Mouse (Mus musculus): ENCODE measurements around the gene Hmgb1. TPM values are rescaled to one million over a fixed set of nuclear protein-coding genes. Genes with fewer than 3 reads are reported as not detected.
A peak's percentile ranks its signal among the peaks of the same experiment; 100 is the strongest.

The Hmgb1 gene
- polyA plus RNA-seq (2012; rRNA removed) = 107 and 133 TPM in 2 replicates

GRCm38 (mm10) chr5:149184104-149184843 is at the start of gene Hmgb1, which contains the start of gene Uspl1:
Gene Hmgb1, minus strand, starts transcription at chr5:149184489.
Gene Uspl1, plus strand, starts transcription at chr5:149184350.
- peak within 1 kb of the TSS; percentile 98 for H3K27ac ChIP-seq (ENCODE audit: control insufficient read depth, insufficient read depth, low read length)
- peaks cover 3% of the 10 kb centered on the region for H3K4me1 ChIP-seq (replicated peaks; ENCODE audit: control insufficient read depth, insufficient read depth, low read length)
- under 1% methylated on average over 59 of the region's 59 CpGs for WGBS
- H3K27me3 ChIP-seq (ENCODE audit: control insufficient read depth, insufficient read depth, low read length) = no peaks in the 10 kb centered on the region
- peak within 1 kb of the TSS; percentile 89 for H3K4me3 ChIP-seq (ENCODE audit: control insufficient read depth, insufficient read depth, low read length)
- DNase-seq = peak; percentile 98
- peaks cover 6% of the 10 kb centered on the region for H3K36me3 ChIP-seq (ENCODE audit: control insufficient read depth, insufficient read depth, low read length)
- TF ChIP-seq CTCF (IDR thresholded peaks at IDR 0.05; ENCODE audit: borderline replicate concordance, control insufficient read depth, extremely low read depth, insufficient read depth, low read length, poor library complexity) (0 out of 2 replicates have a peak, but pooled peaks have one; percentile 43), POLR2A (IDR thresholded peaks at IDR 0.05; ENCODE audit: control insufficient read depth, extremely low read depth, insufficient read depth, low read length, poor library complexity) (peak; percentile 99)

GRCm38 (mm10) chr5:149229619-149230339 is 45.5 kb upstream of the Hmgb1 start:
- no peak for DNase-seq
- 94% methylated on average over 18 of the region's 18 CpGs for WGBS
- TF ChIP-seq POLR2A (IDR thresholded peaks at IDR 0.05; ENCODE audit: control insufficient read depth, extremely low read depth, insufficient read depth, low read length, poor library complexity) = no peak
- TF ChIP-seq CTCF (IDR thresholded peaks at IDR 0.05; ENCODE audit: borderline replicate concordance, control insufficient read depth, extremely low read depth, insufficient read depth, low read length, poor library complexity) = no peak
- Histone ChIP-seq H3K27ac (ENCODE audit: control insufficient read depth, insufficient read depth, low read length) (no peak overlapping the region), H3K36me3 (ENCODE audit: control insufficient read depth, insufficient read depth, low read length) (no peaks in the 10 kb centered on the region), H3K4me1 (replicated peaks; ENCODE audit: control insufficient read depth, insufficient read depth, low read length) (peaks cover 25% of the 10 kb centered on the region), H3K4me3 (ENCODE audit: control insufficient read depth, insufficient read depth, low read length) (peak overlapping the region; percentile 65; the same call in 1 of the 2 replicates), H3K27me3 (ENCODE audit: control insufficient read depth, insufficient read depth, low read length) (no peaks in the 10 kb centered on the region)

- Histone ChIP-seq H3K27me3 (ENCODE audit: control insufficient read depth, insufficient read depth, low read length) (no peaks in the 10 kb centered on the region), H3K27ac (ENCODE audit: control insufficient read depth, insufficient read depth, low read length) (peak overlapping the region; percentile 59), H3K4me3 (ENCODE audit: control insufficient read depth, insufficient read depth, low read length) (peak overlapping the region; percentile 65), H3K36me3 (ENCODE audit: control insufficient read depth, insufficient read depth, low read length) (no peaks in the 10 kb centered on the region), H3K4me1 (replicated peaks; ENCODE audit: control insufficient read depth, insufficient read depth, low read length) (peaks cover 20% of the 10 kb centered on the region)
- DNase-seq = peak; percentile 93
- 4% methylated on average over 55 of the region's 55 CpGs for WGBS
- TF ChIP-seq POLR2A (IDR thresholded peaks at IDR 0.05; ENCODE audit: control insufficient read depth, extremely low read depth, insufficient read depth, low read length, poor library complexity) (peak; percentile 66), CTCF (IDR thresholded peaks at IDR 0.05; ENCODE audit: borderline replicate concordance, control insufficient read depth, extremely low read depth, insufficient read depth, low read length, poor library complexity) (peak; percentile 63; the same call in 1 of the 2 replicates)
Measured at GRCm38 (mm10) chr5:149228700-149229618, 44.7 kb upstream of the Hmgb1 start.

- no peak for DNase-seq
- H3K27ac ChIP-seq (ENCODE audit: control insufficient read depth, insufficient read depth, low read length) = no peak overlapping the region
- TF ChIP-seq POLR2A (IDR thresholded peaks at IDR 0.05; ENCODE audit: control insufficient read depth, extremely low read depth, insufficient read depth, low read length, poor library complexity) = no peak
- TF ChIP-seq CTCF (IDR thresholded peaks at IDR 0.05; ENCODE audit: borderline replicate concordance, control insufficient read depth, extremely low read depth, insufficient read depth, low read length, poor library complexity) = no peak
- no peaks in the 10 kb centered on the region for H3K36me3 ChIP-seq (ENCODE audit: control insufficient read depth, insufficient read depth, low read length)
- H3K4me3 ChIP-seq (ENCODE audit: control insufficient read depth, insufficient read depth, low read length) = no peak overlapping the region
- peaks cover 2% of the 10 kb centered on the region; the same call in 1 of the 2 replicates for H3K4me1 ChIP-seq (replicated peaks; ENCODE audit: control insufficient read depth, insufficient read depth, low read length)
- no peaks in the 10 kb centered on the region for H3K27me3 ChIP-seq (ENCODE audit: control insufficient read depth, insufficient read depth, low read length)
- whole genome bisulfite sequencing = 59% methylated on average over 7 of the region's 7 CpGs
Measured at GRCm38 (mm10) chr5:149224666-149225065, 40.4 kb upstream of the Hmgb1 start.

- Histone ChIP-seq H3K27me3 (ENCODE audit: control insufficient read depth, insufficient read depth, low read length) (no peaks in the 10 kb centered on the region), H3K27ac (ENCODE audit: control insufficient read depth, insufficient read depth, low read length) (no peak overlapping the region), H3K36me3 (ENCODE audit: control insufficient read depth, insufficient read depth, low read length) (peaks cover 1% of the 10 kb centered on the region), H3K4me3 (ENCODE audit: control insufficient read depth, insufficient read depth, low read length) (no peak overlapping the region), H3K4me1 (replicated peaks; ENCODE audit: control insufficient read depth, insufficient read depth, low read length) (no peaks in the 10 kb centered on the region)
- TF ChIP-seq CTCF (IDR thresholded peaks at IDR 0.05; ENCODE audit: borderline replicate concordance, control insufficient read depth, extremely low read depth, insufficient read depth, low read length, poor library complexity) (no peak), POLR2A (IDR thresholded peaks at IDR 0.05; ENCODE audit: control insufficient read depth, extremely low read depth, insufficient read depth, low read length, poor library complexity) (no peak)
- WGBS = 81% methylated on average over 4 of the region's 4 CpGs
- DNase-seq = no peak
Measured at GRCm38 (mm10) chr5:149221355-149221754, 37.1 kb upstream of the Hmgb1 start.

All from thymus, adult 2 months (tissue).